Mouse (Mus musculus): ENCODE data around the gene Dnlz. TPM values are rescaled to one million over a fixed set of nuclear protein-coding genes. Genes with fewer than 3 reads are reported as not detected.

Dnlz gene
- polyA plus RNA-seq, 1 experiment from 2014 or later: 8.0 TPM

DNA sequence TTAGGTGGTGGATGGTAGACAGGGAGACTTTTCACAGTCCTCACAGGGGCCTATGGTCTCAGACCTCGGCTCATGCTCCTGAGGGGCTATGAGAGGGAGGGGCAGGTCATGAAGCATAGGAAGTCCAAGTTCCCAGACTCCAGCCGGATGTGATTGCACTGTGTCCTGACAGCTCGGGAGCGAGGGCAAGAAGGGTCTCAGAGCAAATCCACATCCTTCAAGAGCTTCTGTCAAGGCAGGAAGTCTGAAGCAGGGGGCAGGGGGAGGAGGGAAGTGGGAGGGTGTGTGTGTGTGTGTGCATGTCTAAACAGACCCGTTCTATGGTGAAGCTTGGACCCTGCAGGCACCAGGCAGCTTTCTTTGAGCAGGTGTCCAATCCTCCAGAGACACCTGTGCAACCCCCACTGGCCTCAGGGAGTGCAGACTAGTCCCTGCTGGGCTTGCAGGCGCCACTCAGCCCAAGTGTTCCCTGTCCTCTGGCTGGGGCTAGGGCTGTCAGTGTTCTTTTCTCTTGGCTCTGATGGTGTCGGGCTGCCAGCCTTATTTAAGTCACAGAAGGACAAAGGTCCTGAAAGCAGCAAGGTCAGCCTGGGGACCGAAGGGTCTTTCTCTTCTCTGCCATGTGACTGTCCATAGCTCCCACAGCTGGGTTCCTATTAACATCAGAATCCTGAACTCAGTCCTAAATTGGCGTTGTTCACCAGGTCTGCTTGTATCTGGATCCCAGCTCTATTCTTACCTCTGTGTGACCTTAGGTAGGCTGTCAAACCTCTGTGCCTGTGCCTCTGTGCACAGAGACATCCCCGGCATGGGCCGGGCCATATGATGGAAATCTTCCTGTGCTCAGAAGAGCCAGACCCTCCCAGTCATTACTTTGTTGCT, 9.1 kb downstream of the Dnlz start:
- Histone ChIP-seq H3K79me2 (ENCODE audit: inconsistent target) (no peaks in the 10 kb centered on the region), H3K36me3 (ENCODE audit: inconsistent target) (no peaks in the 10 kb centered on the region), H3K27ac (no peak overlapping the region), H3K4me3 (ENCODE audit: inconsistent target) (no peak overlapping the region)
- 82% methylated on average over 11 of the region's 11 CpGs for WGBS (ENCODE audit: missing documents)

DNA sequence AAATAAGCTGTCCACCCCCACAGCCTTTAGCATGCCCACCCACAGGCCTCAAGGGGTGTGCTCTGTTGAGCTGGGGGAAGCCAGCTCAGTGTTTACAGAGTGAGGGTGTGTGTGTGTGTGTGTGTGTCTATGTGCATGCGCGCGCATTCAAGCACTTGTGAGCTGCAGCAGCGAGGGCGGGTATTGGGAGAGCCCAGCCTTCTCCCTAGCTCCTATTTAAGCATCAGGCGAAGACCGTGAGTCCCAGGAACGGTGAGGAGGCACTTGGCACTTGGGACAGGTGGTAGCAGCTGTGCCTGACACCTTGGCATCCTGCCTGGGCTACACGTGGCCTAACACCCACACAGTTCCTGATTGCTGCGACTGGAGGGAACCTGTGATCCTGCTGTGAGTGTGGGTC, 9.9 kb downstream of the Dnlz start:
- WGBS (ENCODE audit: missing documents): 78% methylated on average over 10 of the region's 10 CpGs
- H3K4me3 ChIP-seq (ENCODE audit: inconsistent target): no peak overlapping the region
- H3K36me3 ChIP-seq (ENCODE audit: inconsistent target): no peaks in the 10 kb centered on the region
- H3K79me2 ChIP-seq (ENCODE audit: inconsistent target): no peaks in the 10 kb centered on the region
- H3K27ac ChIP-seq: no peak overlapping the region

DNA sequence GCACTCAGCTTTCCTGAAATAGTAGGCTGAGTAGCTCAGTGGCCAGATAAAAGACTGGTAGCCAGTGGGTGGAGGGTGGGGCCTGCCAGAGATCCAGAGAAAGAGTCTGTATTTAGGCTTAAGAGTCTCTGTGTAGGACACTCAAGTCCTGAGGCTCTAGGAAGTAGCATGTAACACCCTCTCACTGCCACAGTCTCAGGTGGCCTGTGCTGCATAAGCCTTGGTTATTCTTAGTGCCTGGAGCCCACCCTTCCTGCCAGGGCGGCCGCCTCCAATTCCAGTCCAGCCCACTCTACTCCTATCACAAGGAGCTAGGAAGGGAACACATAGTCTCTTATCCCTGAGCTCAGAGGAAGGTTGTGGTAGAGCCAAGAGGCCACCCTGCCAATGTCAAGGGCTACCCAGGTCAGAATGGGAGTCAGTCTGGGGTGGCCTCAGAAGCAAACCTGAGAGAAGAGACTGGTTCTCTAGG, 10.4 kb downstream of the Dnlz start:
- Histone ChIP-seq H3K4me3 (ENCODE audit: inconsistent target) (no peak overlapping the region), H3K27ac (no peak overlapping the region), H3K79me2 (ENCODE audit: inconsistent target) (no peaks in the 10 kb centered on the region), H3K36me3 (ENCODE audit: inconsistent target) (no peaks in the 10 kb centered on the region)
- 96% methylated on average over 2 of the region's 2 CpGs for WGBS (ENCODE audit: missing documents)

DNA sequence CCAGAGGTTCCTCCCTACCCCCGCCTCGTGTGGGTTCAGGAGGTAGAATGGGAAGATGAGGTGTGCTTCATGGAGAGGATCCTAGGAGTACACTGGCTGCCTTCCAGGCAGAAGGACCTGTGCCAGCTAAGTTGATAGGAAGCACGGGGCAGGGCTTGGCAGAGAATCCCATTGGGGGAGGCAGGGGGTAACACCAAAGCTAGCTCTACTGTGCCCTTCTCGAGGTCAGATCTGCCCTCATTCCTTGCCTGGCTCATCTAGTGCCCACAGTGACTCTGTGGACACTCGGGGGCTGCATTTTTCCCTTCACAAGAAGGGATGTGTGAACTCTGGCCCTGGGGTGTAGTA, 12.7 kb downstream of the Dnlz start:
- Histone ChIP-seq H3K27ac (no peak overlapping the region), H3K4me3 (ENCODE audit: inconsistent target) (no peak overlapping the region), H3K36me3 (ENCODE audit: inconsistent target) (no peaks in the 10 kb centered on the region), H3K79me2 (ENCODE audit: inconsistent target) (no peaks in the 10 kb centered on the region)
- 96% methylated on average over 5 of the region's 5 CpGs for WGBS (ENCODE audit: missing documents)

DNA sequence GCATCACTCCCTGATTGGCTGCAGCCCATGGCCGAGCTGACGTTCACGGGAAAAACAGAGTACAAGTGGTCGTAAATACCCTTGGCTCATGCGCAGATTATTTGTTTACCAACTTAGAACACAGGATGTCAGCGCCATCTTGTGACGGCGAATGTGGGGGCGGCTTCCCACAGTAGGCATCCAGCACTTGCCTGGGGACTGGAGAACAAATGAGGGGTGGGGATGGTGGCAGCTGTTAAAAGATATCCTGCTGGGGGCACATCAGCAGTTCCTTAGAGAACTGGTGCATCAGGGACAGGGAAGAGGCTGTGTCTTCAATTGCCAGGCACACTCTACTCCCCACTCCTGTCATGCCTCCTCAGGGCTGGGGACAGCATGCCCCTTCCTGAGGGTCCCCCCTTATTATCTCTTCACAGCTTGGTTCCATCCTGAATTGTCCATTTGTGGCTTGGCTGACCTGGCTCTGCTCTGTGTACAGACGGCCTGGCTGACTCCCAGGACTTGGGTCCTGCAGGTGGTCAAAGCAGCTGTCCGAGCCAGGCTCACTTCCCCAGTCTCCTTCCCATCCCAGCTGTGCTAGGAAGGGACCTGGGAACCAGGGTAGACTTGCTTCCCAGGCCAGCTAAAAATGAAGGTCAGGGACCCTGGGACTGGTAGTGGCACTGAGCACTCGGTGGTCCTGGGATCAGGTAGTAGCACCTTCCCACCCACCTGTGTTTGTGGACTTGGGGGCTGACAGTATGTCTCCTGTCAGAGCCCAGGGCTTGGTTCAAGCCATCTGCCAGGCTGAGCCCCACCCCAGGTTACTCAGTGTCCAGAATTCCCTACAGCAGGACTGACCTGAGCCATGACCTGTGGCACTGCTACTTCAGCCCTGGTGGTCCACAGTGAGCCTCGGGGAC, 13.4 kb downstream of the Dnlz start:
- no peak overlapping the region for H3K4me3 ChIP-seq (ENCODE audit: inconsistent target)
- WGBS (ENCODE audit: missing documents): 97% methylated on average over 8 of the region's 13 CpGs
- H3K36me3 ChIP-seq (ENCODE audit: inconsistent target): no peaks in the 10 kb centered on the region
- no peak overlapping the region for H3K27ac ChIP-seq
- no peaks in the 10 kb centered on the region for H3K79me2 ChIP-seq (ENCODE audit: inconsistent target)

DNA sequence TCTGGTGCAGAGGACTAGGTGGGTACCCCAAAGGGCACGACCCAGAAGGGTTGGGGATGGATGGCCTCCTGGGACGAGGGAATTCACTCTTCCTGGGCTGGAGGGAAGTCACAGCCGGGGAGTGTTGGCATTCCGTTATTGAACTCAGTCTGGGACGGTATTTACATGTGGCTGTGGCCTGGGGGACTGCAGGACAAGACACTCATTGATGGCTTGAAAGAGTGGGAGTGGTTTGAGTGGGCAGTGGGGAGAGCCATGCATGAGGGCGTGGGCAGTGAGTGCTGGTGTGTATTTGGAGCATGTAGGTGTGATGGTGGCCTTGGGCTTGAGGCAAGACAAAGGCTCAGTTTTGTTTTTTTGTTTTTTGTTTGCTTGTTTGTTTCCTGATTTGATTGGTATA, 21.2 kb downstream of the Dnlz start:
- H3K36me3 ChIP-seq (ENCODE audit: inconsistent target): no peaks in the 10 kb centered on the region
- WGBS (ENCODE audit: missing documents): 93% methylated on average over 6 of the region's 6 CpGs
- H3K79me2 ChIP-seq (ENCODE audit: inconsistent target): no peaks in the 10 kb centered on the region
- H3K27ac ChIP-seq: no peak overlapping the region
- no peak overlapping the region for H3K4me3 ChIP-seq (ENCODE audit: inconsistent target)

DNA sequence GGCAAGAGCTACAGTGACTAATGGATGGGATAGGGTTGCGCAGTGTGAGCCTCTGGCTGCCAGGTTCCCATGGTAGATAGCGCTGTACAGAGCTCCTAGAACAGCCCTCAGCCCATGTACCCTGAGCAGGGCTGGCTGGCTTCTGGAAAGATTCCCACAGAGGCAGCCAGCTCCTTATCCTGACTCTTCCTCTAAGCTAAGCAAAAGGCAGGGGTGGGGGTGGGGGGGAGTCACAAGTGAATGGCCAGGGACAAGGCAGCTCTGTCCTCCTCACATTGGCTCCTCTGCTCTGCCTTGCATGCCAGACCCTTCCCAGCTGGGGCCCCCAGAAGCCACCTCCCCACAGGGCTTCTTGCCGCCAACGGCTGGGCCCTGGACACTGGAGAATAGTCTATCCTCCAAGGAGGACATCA, 21.8 kb downstream of the Dnlz start:
- WGBS (ENCODE audit: missing documents): 94% methylated on average over 4 of the region's 4 CpGs
- H3K27ac ChIP-seq: no peak overlapping the region
- H3K79me2 ChIP-seq (ENCODE audit: inconsistent target): no peaks in the 10 kb centered on the region
- no peaks in the 10 kb centered on the region for H3K36me3 ChIP-seq (ENCODE audit: inconsistent target)
- no peak overlapping the region for H3K4me3 ChIP-seq (ENCODE audit: inconsistent target)

DNA sequence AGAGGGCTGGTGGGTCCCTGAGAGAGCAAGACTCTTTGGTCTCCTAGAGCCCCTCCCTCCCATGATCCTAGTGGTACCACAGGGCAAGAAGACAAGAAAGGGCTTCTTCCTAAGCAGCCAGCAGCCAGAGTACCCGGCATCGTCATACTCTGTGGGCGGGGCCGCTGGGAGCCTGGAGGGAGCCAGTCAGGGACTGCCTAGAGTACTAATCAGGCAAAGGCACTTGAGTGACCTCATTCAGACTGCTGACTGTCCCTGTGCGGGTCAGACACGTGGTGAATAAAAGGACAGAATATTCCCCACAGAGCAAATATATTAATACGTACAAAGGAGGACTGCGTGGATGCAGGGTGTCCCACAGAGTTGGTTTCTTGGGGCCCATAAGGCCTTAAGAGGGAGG, 22.5 kb downstream of the Dnlz start:
- no peaks in the 10 kb centered on the region for H3K36me3 ChIP-seq (ENCODE audit: inconsistent target)
- WGBS (ENCODE audit: missing documents): 92% methylated on average over 8 of the region's 8 CpGs
- H3K79me2 ChIP-seq (ENCODE audit: inconsistent target): no peaks in the 10 kb centered on the region
- no peak overlapping the region for H3K27ac ChIP-seq
- no peak overlapping the region for H3K4me3 ChIP-seq (ENCODE audit: inconsistent target)

DNA sequence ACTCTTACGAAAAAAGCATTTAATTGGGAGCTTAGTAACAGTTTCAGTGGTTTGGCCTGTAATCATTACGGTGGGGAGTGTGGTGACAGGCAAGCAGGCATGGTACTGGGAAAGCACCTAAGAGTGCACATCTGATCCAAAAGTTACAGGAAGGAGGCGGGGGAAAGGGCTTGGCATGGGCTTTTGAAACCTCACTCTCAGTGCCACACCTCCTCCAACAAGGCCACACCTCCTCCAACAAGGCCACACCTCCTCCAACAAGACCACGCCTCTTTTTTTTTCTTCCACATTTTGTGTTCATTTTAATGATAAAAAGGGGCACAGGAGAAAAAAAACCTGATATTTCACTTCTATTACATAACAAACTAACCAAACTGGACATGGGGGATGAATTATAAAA, 24.1 kb downstream of the Dnlz start:
- WGBS (ENCODE audit: missing documents): 68% methylated on average over 4 of the region's 4 CpGs
- no peaks in the 10 kb centered on the region for H3K79me2 ChIP-seq (ENCODE audit: inconsistent target)
- no peaks in the 10 kb centered on the region for H3K36me3 ChIP-seq (ENCODE audit: inconsistent target)
- H3K27ac ChIP-seq: no peak overlapping the region
- no peak overlapping the region for H3K4me3 ChIP-seq (ENCODE audit: inconsistent target)

DNA sequence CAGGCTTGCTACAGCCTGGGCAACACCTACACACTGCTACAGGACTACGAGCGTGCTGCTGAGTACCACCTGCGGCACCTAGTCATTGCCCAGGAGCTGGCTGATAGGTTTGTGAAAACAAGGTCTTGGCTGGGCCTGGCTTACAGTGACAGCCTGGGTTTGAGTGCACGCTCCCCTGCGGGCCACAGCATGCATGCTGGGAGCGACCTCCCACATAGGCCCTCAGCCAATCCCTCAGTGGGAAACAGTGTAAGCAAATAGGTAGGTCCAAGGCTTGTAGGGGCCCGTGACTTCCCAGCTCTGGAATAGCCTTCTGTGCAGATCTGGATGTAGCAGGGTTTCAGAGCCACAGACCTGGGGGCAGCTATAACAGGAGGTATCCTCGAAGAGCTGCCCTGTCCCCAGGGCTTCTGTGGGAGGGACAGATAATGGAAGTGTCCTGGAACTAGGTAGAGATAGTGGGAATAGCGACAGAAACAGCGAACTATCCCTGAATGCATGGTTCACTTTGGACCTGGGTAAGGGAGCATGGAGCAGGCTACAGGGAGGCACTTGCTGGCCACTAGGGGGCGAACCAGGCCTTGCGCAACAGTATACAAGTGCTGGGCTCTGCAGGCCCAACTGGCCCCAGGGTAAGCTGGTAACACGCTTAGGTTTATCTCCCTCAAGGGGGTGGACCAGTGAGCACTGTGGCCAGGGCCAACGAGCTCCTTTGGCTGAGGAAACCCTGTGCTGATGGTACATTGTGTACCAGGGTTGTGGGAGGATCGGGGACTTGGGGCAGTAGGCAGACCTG, 26.3 kb downstream of the Dnlz start:
- Histone ChIP-seq H3K36me3 (ENCODE audit: inconsistent target) (no peaks in the 10 kb centered on the region), H3K27ac (no peak overlapping the region), H3K4me3 (ENCODE audit: inconsistent target) (no peak overlapping the region), H3K79me2 (ENCODE audit: inconsistent target) (no peaks in the 10 kb centered on the region)
- 70% methylated on average over 15 of the region's 15 CpGs for WGBS (ENCODE audit: missing documents)

DNA sequence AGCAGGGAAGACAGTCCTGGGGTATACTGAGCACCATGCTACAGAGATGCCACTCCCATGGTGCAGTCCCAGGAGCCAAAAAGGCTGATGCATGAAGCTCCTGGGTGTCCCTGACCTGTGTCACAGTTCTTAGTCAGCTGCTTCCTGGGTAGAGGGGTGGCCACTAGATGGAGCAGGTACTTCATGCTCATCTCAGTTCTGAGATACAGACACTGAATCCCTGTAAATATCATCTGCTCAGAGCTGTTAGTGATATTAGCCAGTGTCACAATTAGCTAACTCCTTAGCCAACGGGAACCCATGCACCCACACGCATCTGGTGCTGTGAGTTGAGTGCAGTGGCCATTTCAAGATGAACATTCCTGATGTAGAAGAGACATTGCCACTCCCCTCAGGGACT, 27.0 kb downstream of the Dnlz start:
- no peak overlapping the region for H3K27ac ChIP-seq
- 97% methylated on average over 2 of the region's 2 CpGs for WGBS (ENCODE audit: missing documents)
- no peaks in the 10 kb centered on the region for H3K79me2 ChIP-seq (ENCODE audit: inconsistent target)
- H3K4me3 ChIP-seq (ENCODE audit: inconsistent target): no peak overlapping the region
- no peaks in the 10 kb centered on the region for H3K36me3 ChIP-seq (ENCODE audit: inconsistent target)

DNA sequence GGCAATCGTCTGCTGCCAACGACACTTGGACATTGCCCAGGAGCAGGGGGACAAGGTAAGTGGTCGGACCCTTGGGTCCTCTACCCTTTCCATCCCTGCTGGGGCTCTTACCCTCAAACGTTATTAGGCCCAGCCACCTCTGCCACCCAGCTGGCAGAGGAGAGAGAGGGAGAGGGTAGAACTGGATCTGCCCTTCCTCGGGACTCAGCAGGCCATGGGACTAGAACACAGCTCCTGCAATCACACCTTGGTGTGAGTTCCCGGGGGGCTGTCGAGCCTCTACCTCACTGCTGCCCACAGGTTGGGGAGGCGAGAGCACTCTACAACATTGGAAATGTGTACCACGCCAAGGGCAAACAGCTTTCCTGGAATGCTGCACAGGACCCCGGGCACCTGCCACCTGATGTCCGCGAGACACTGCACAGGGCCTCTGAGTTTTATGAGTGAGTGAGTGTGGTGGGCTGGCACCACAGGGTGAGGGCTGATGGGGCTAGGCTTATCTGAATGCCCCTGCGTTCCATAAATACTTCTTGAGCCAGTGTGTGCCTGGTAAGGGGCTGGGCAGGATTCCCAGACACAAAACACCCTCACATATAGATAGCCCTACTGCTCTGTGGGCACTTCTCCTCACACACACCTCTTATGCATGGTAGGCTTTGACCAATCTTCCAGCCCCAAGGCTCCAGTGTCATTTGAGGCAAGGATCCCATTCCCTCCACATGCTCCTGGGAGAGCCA, 28.2 kb downstream of the Dnlz start:
- Histone ChIP-seq H3K4me3 (ENCODE audit: inconsistent target) (no peak overlapping the region), H3K36me3 (ENCODE audit: inconsistent target) (no peaks in the 10 kb centered on the region), H3K27ac (no peak overlapping the region), H3K79me2 (ENCODE audit: inconsistent target) (no peaks in the 10 kb centered on the region)
- 94% methylated on average over 13 of the region's 13 CpGs for WGBS (ENCODE audit: missing documents)

DNA sequence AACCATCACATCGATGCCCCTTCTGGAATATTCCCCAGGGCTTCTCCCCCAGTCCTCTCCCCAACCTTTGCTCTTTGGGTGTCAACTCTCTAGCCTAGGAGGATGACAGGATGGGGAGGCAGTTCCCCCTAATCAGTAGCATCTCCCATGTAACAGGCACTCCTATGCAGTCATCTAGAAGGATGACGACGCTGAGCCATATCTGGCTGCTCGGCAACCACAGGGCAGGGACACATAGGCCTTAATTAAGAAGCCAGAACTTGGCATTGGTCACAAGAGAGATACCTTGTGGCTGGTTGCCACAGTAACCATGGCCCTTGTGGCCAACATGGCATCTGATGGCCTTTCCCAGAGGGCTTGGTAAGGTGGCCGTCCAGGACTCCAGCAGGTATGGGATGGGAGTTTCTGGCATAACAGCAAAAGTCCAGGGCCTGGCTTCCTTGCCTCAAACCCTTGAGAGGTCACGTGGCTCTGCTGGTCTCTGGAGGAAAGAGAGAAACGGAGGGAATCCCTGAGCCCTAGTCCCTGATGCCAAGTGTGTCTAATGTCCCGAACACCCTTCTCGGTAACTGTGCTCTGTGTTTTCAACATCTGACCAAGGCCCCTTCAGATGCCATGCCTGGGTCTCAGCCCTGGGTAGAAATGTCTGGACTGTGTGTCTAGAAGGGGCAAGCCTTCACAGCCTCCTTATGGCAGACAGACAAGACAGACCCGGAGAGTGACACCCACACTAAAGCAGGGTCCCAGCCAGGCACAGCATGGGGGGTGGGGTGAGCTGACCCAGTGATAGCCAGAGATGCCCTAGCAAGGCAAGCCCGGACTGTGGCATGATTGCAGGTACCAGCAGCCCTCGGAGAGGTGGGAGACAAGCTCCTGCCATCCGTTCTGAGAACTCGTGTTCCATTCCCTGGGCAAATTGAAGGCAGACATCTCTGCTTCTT, 31.4 kb downstream of the Dnlz start:
- no peaks in the 10 kb centered on the region for H3K79me2 ChIP-seq (ENCODE audit: inconsistent target)
- no peaks in the 10 kb centered on the region for H3K36me3 ChIP-seq (ENCODE audit: inconsistent target)
- no peak overlapping the region for H3K4me3 ChIP-seq (ENCODE audit: inconsistent target)
- WGBS (ENCODE audit: missing documents): 91% methylated on average over 14 of the region's 14 CpGs
- no peak overlapping the region for H3K27ac ChIP-seq

All from macrophage (primary cell).